Mouse (Mus musculus): Measurements from ENCODE around the gene Aim2. TPM values are rescaled to one million over a fixed set of nuclear protein-coding genes. Genes with fewer than 3 reads are reported as not detected.

Gene Aim2
- polyA plus RNA-seq, 1 experiment: 5.9 TPM

DNA sequence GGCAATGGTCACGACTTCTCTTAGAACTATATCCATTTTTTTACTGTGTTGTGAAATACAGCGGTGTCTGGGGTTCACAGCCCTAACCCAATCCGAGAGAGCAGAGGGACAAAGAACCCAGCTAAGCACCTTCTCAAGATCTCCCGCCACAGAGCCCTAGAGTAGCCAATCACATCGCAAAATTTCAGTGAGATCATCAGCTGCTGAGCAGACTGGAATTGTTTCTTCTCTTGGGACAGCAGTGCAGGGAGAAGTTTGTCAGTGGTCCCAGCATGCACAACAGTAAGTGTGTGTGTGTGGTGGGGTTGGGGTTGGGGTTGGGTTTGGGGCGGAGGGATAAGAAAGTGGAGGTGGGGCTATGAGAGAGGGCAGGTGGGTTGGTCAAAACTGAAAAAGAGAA is 733 bp upstream of the Aim2 start:
- H3K36me3 ChIP-seq (ENCODE audit: control insufficient read depth, insufficient read depth): no peaks in the 10 kb centered on the region
- H3K79me2 ChIP-seq (ENCODE audit: control insufficient read depth, insufficient read depth): no peaks in the 10 kb centered on the region
- H3K79me3 ChIP-seq (ENCODE audit: low read depth): no peaks in the 10 kb centered on the region
- no peaks in the 10 kb centered on the region for H3K27me3 ChIP-seq (ENCODE audit: control insufficient read depth, insufficient read depth, insufficient read length)
- TF ChIP-seq MAX (IDR thresholded peaks at IDR 0.05): no peak
- no peak for TF ChIP-seq CTCF (IDR thresholded peaks at IDR 0.05; ENCODE audit: control insufficient read depth, insufficient read depth, insufficient read length)
- TF ChIP-seq USF1 (IDR thresholded peaks at IDR 0.05; ENCODE audit: low read depth): no peak
- TF ChIP-seq MYOD1 (IDR thresholded peaks at IDR 0.05; ENCODE audit: control insufficient read depth, insufficient read length, low read depth): no peak
- TF ChIP-seq CEBPB (IDR thresholded peaks at IDR 0.05; ENCODE audit: low read depth): no peak
- no peak for TF ChIP-seq FOSL1 (IDR thresholded peaks at IDR 0.05; ENCODE audit: insufficient read depth, low read length, poor library complexity, severe bottlenecking)
- no peak for TF ChIP-seq MYOG (IDR thresholded peaks at IDR 0.05; ENCODE audit: control insufficient read depth, extremely low read depth, insufficient read length)
- H3ac ChIP-seq (ENCODE audit: control insufficient read depth, insufficient read length, low read depth): no peak overlapping the region
- no peak overlapping the region for H3K4me3 ChIP-seq (ENCODE audit: insufficient read depth, poor library complexity, severe bottlenecking)

DNA sequence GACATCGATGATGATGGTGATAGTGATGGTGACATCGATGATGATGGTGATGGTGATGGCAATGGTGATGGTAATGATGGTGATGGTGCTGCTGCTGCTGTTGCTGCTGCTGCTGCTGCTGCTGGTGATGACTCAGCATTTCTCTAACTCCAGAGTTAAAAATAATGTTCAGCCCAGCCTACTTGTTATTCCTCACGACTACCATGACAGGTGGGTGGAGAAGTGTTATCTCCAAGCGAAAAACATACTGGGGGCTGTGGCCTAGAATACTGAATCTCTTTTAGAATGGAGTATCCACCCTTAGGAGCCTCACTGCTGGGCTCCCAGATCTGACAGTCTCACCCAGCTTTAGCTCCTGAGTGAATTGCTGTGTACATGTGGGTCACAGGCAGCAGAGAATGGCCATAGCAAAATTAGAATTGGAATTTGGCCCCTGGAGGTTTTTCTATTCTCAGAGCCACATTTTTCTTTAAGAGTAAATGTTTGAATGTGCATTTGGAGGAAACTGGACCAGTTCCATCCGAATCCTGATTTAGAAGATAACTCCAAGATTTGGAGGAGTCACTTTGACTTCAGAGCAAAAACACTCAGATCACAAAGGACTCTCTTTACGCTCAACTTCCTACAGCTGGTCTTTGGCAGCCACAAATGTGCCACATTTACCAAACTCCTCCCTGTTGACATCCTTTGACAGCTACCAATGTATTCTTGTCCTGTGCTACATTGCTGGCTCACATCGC is 4.6 kb downstream of the Aim2 start:
- Histone ChIP-seq H3K27me3 (ENCODE audit: control insufficient read depth, insufficient read depth, insufficient read length) (no peaks in the 10 kb centered on the region), H3K79me3 (ENCODE audit: low read depth) (no peaks in the 10 kb centered on the region), H3K79me2 (ENCODE audit: control insufficient read depth, insufficient read depth) (no peaks in the 10 kb centered on the region), H3K4me3 (ENCODE audit: insufficient read depth, poor library complexity, severe bottlenecking) (no peak overlapping the region), H3K36me3 (ENCODE audit: control insufficient read depth, insufficient read depth) (no peaks in the 10 kb centered on the region), H3ac (ENCODE audit: control insufficient read depth, insufficient read length, low read depth) (no peak overlapping the region)
- TF ChIP-seq MYOG (IDR thresholded peaks at IDR 0.05; ENCODE audit: control insufficient read depth, extremely low read depth, insufficient read length): no peak
- no peak for TF ChIP-seq USF1 (IDR thresholded peaks at IDR 0.05; ENCODE audit: low read depth)
- TF ChIP-seq MAX (IDR thresholded peaks at IDR 0.05): no peak
- TF ChIP-seq MYOD1 (IDR thresholded peaks at IDR 0.05; ENCODE audit: control insufficient read depth, insufficient read length, low read depth): no peak
- TF ChIP-seq CTCF (IDR thresholded peaks at IDR 0.05; ENCODE audit: control insufficient read depth, insufficient read depth, insufficient read length): no peak
- no peak for TF ChIP-seq FOSL1 (IDR thresholded peaks at IDR 0.05; ENCODE audit: insufficient read depth, low read length, poor library complexity, severe bottlenecking)
- TF ChIP-seq CEBPB (IDR thresholded peaks at IDR 0.05; ENCODE audit: low read depth): no peak

DNA sequence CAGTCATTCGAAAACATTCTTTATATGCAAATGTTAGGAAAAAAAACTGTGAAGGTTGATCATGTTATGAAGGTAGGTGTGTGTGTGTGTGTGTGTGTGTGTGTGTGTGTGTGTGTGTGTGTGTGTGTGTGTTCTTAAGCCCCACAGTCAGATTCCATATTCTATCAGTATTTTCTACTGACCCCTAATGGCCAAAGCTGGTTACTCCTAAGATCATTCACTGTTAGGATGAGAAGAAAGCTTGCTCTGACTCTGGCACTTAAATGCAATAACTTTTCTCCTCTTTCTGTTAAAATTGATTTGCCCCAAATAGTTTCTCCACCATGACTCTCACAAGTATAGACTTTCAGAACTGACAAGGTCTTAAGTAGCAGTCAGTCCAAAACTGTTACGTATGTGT is 6.0 kb downstream of the Aim2 start:
- Histone ChIP-seq H3K79me2 (ENCODE audit: control insufficient read depth, insufficient read depth) (no peaks in the 10 kb centered on the region), H3K4me3 (ENCODE audit: insufficient read depth, poor library complexity, severe bottlenecking) (no peak overlapping the region), H3K27me3 (ENCODE audit: control insufficient read depth, insufficient read depth, insufficient read length) (no peaks in the 10 kb centered on the region), H3K36me3 (ENCODE audit: control insufficient read depth, insufficient read depth) (no peaks in the 10 kb centered on the region), H3K79me3 (ENCODE audit: low read depth) (no peaks in the 10 kb centered on the region), H3ac (ENCODE audit: control insufficient read depth, insufficient read length, low read depth) (no peak overlapping the region)
- TF ChIP-seq MYOD1 (IDR thresholded peaks at IDR 0.05; ENCODE audit: control insufficient read depth, insufficient read length, low read depth) (no peak), MYOG (IDR thresholded peaks at IDR 0.05; ENCODE audit: control insufficient read depth, extremely low read depth, insufficient read length) (no peak), CTCF (IDR thresholded peaks at IDR 0.05; ENCODE audit: control insufficient read depth, insufficient read depth, insufficient read length) (no peak), CEBPB (IDR thresholded peaks at IDR 0.05; ENCODE audit: low read depth) (no peak), MAX (IDR thresholded peaks at IDR 0.05) (no peak), USF1 (IDR thresholded peaks at IDR 0.05; ENCODE audit: low read depth) (no peak), FOSL1 (IDR thresholded peaks at IDR 0.05; ENCODE audit: insufficient read depth, low read length, poor library complexity, severe bottlenecking) (no peak)

DNA sequence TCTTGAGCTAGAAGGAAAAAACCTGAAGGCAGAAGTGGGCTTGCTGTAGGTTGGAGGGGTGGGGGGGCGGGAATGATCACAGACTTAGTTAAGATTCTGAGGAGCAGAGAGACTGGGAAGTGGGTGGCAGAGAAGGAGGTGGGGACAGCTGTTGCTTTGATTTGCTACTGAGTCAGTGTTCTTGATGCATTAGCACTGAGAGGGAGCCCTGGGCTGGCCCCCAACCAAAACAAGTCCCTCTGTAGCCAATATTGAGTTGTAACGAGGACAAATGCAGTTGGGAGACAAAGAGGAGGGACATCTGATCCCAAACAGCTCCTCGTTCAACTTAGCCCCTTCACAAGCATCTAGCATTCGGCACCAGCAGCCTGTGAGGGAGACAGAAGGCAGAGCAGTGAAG is 7.1 kb downstream of the Aim2 start:
- H3K79me2 ChIP-seq (ENCODE audit: control insufficient read depth, insufficient read depth): no peaks in the 10 kb centered on the region
- no peaks in the 10 kb centered on the region for H3K36me3 ChIP-seq (ENCODE audit: control insufficient read depth, insufficient read depth)
- TF ChIP-seq FOSL1 (IDR thresholded peaks at IDR 0.05; ENCODE audit: insufficient read depth, low read length, poor library complexity, severe bottlenecking) (no peak), CTCF (IDR thresholded peaks at IDR 0.05; ENCODE audit: control insufficient read depth, insufficient read depth, insufficient read length) (no peak), MYOG (IDR thresholded peaks at IDR 0.05; ENCODE audit: control insufficient read depth, extremely low read depth, insufficient read length) (no peak), MAX (IDR thresholded peaks at IDR 0.05) (no peak), USF1 (IDR thresholded peaks at IDR 0.05; ENCODE audit: low read depth) (no peak), CEBPB (IDR thresholded peaks at IDR 0.05; ENCODE audit: low read depth) (no peak), MYOD1 (IDR thresholded peaks at IDR 0.05; ENCODE audit: control insufficient read depth, insufficient read length, low read depth) (no peak)
- no peak overlapping the region for H3ac ChIP-seq (ENCODE audit: control insufficient read depth, insufficient read length, low read depth)
- no peak overlapping the region for H3K4me3 ChIP-seq (ENCODE audit: insufficient read depth, poor library complexity, severe bottlenecking)
- no peaks in the 10 kb centered on the region for H3K27me3 ChIP-seq (ENCODE audit: control insufficient read depth, insufficient read depth, insufficient read length)
- no peaks in the 10 kb centered on the region for H3K79me3 ChIP-seq (ENCODE audit: low read depth)

DNA sequence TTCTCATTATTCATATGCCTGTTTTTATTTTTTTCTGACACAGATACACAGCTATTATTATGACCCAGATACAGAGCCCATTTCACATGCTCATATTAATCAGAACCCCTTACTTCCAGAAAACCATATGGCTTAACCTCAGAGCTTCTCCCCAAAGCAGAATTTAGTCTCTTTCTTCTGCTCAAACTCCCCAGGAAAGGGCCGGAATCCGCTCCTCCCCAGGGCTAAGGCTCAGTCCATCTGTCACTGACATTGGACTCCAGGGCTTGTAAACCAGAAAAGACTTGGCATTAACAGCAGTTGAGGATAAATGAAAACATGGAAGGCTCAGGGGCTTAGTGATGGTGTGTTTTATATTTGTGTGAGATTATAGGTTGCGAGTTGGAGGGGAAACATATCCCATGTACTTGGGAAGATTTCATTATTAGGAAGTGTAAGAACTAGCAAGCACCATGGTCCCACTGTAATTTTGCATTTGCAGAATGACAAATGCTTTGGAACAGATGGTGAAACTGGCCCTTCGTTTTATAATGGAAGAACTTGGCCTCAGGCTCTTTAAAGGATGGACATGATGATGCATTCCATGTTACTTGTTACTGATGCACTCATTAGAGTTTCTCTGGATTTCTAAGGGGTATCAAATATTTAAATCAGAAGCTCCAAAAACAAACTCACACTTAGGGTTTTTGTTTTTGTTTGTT is 9.1 kb downstream of the Aim2 start:
- no peak overlapping the region for H3ac ChIP-seq (ENCODE audit: control insufficient read depth, insufficient read length, low read depth)
- H3K36me3 ChIP-seq (ENCODE audit: control insufficient read depth, insufficient read depth): no peaks in the 10 kb centered on the region
- no peak overlapping the region for H3K4me3 ChIP-seq (ENCODE audit: insufficient read depth, poor library complexity, severe bottlenecking)
- no peak for TF ChIP-seq MYOG (IDR thresholded peaks at IDR 0.05; ENCODE audit: control insufficient read depth, extremely low read depth, insufficient read length)
- no peak for TF ChIP-seq CEBPB (IDR thresholded peaks at IDR 0.05; ENCODE audit: low read depth)
- TF ChIP-seq USF1 (IDR thresholded peaks at IDR 0.05; ENCODE audit: low read depth): no peak
- no peak for TF ChIP-seq CTCF (IDR thresholded peaks at IDR 0.05; ENCODE audit: control insufficient read depth, insufficient read depth, insufficient read length)
- TF ChIP-seq MAX (IDR thresholded peaks at IDR 0.05): no peak
- no peak for TF ChIP-seq MYOD1 (IDR thresholded peaks at IDR 0.05; ENCODE audit: control insufficient read depth, insufficient read length, low read depth)
- no peak for TF ChIP-seq FOSL1 (IDR thresholded peaks at IDR 0.05; ENCODE audit: insufficient read depth, low read length, poor library complexity, severe bottlenecking)
- H3K27me3 ChIP-seq (ENCODE audit: control insufficient read depth, insufficient read depth, insufficient read length): no peaks in the 10 kb centered on the region
- H3K79me3 ChIP-seq (ENCODE audit: low read depth): no peaks in the 10 kb centered on the region
- H3K79me2 ChIP-seq (ENCODE audit: control insufficient read depth, insufficient read depth): no peaks in the 10 kb centered on the region
